In genomic region chr1:161736848-161737247, GRCm38 (mm10) we compare ENCODE assay signal across 7 mouse cellular contexts. TPM values are rescaled to one million over a fixed set of nuclear protein-coding genes. Genes with fewer than 3 reads are reported as not detected.
DNase-seq lines count a peak whose midpoint lies in the region; ATAC-seq and TF ChIP-seq lines count a peak whose summit lies in the region.

No protein-coding gene starts in this region.

- no peaks in the 10 kb centered on the region for H3K27me3 ChIP-seq in kidney, postnatal 0 days (ENCODE audit: insufficient read depth, low read length)
- peaks cover 37% of the 10 kb centered on the region for H3K27me3 ChIP-seq in G1E (ENCODE audit: insufficient read depth, low read length)

- no peak overlapping the region for H3K4me2 ChIP-seq in kidney, postnatal 0 days (ENCODE audit: low read length)

- no peak overlapping the region for H3K9ac ChIP-seq in kidney, postnatal 0 days (ENCODE audit: low read depth, low read length)

- H3K27ac ChIP-seq in kidney, postnatal 0 days = no peak overlapping the region

- no peaks in the 10 kb centered on the region for H3K4me1 ChIP-seq in kidney, postnatal 0 days (replicated peaks; ENCODE audit: insufficient read depth, low read length)
- peaks cover 27% of the 10 kb centered on the region for H3K4me1 ChIP-seq in G1E (ENCODE audit: insufficient read depth, low read depth, low read length)

- ATAC-seq in kidney, postnatal 0 days (replicated peaks; ENCODE audit: low FRiP score, low read depth) = no peak
- ATAC-seq in G1E (ENCODE audit: extremely low read depth, insufficient number of reproducible peaks, low FRiP score, poor library complexity, severe bottlenecking) = no peak
- ATAC-seq in common myeloid progenitor, adult 5-6 weeks (replicated peaks; ENCODE audit: low read depth, poor library complexity, severe bottlenecking) = 0 out of 2 replicates have a peak, but pooled peaks have one; percentile 19
- ATAC-seq in megakaryocyte progenitor cell, adult 5-6 weeks (replicated peaks; ENCODE audit: poor library complexity) = peak; percentile 50; the same call in 1 of the 2 replicates

- DNase-seq in kidney, postnatal 0 days (ENCODE audit: low spot score) = peak; percentile 72
- DNase-seq in kidney, adult 18-20 months = no peak
- no peak for DNase-seq in G1E (ENCODE audit: low spot score)
- DNase-seq in testis, postnatal 14 days (ENCODE audit: low spot score) = no peak
- DNase-seq in layer of hippocampus, adult 9-11 months = no peak

- peak; percentile 77 for TF ChIP-seq CTCF in kidney, postnatal 0 days (IDR thresholded peaks at IDR 0.05; ENCODE audit: low read depth)
- peak; percentile 28; the same call in 1 of the 2 replicates for TF ChIP-seq CTCF in G1E (IDR thresholded peaks at IDR 0.05; ENCODE audit: low read depth, low read length)

- H3K9me3 ChIP-seq in kidney, postnatal 0 days (replicated peaks; ENCODE audit: low read length) = no peaks in the 10 kb centered on the region
- 0 out of 2 replicates have a peak, but pooled peaks cover 3% of the 10 kb centered on the region for H3K9me3 ChIP-seq in G1E (replicated peaks)

- H3K36me3 ChIP-seq in kidney, postnatal 0 days (ENCODE audit: insufficient read depth, low read length) = no peaks in the 10 kb centered on the region
- no peaks in the 10 kb centered on the region for H3K36me3 ChIP-seq in G1E (replicated peaks)

- H3K4me3 ChIP-seq in kidney, postnatal 0 days (replicated peaks; ENCODE audit: low read depth, low read length) = no peak overlapping the region
- H3K4me3 ChIP-seq in G1E (ENCODE audit: low read depth, low read length) = no peak overlapping the region

- 5% methylated on average over 3 of the region's 3 CpGs for WGBS in kidney, postnatal 0 days

RNA-seq across cellular contexts. Expression of gene Fasl, which starts 51.4 kb away (rescaled TPM):
- polyA plus RNA-seq in kidney, postnatal 0 days (2015; fragmentation: Nextera tagmentation; extraction: Ambion mirVana) = not detected in 2 replicates
- total RNA-seq in G1E (2014; fragmentation: Nextera tagmentation) (not detected in 2 replicates), G1E (2017) (0.05 and 0.17 TPM in 2 replicates)
- polyA plus RNA-seq in G1E (2012) = not detected in 2 replicates
- not detected in 2 replicates for total RNA-seq in common myeloid progenitor, adult 5-6 weeks (2017)
- not detected in 2 replicates for total RNA-seq in megakaryocyte progenitor cell, adult 5-6 weeks (2015)
- 0.25 TPM in 1 of 2 replicates, not detected in the other for total RNA-seq in megakaryocyte progenitor cell, adult 5-6 weeks (2017)

Comparison
In these comparisons a context has a peak if more than half of its experiments do, and no peak if none do; other contexts are left out.
1. ATAC-seq: peak in common myeloid progenitor, adult 5-6 weeks (single experiment) and megakaryocyte progenitor cell, adult 5-6 weeks (single experiment); none in kidney, postnatal 0 days (single experiment) and G1E (single experiment).